ENCODE assay signal across 7 mouse cellular contexts in genomic region chr16:90400314-90400713, GRCm38 (mm10). TPM values are rescaled to one million over a fixed set of nuclear protein-coding genes. Genes with fewer than 3 reads are reported as not detected.
A peak's percentile ranks its signal among the peaks of the same experiment; 100 is the strongest.
DNase-seq lines count a peak whose midpoint lies in the region; ATAC-seq and TF ChIP-seq lines count a peak whose summit lies in the region.

No protein-coding gene starts in this region.

- WGBS in midbrain, embryonic 12.5 days, result 4% methylated on average over 9 of the region's 9 CpGs
- 22% methylated on average over 6 of the region's 9 CpGs for WGBS in midbrain, postnatal 0 days
- WGBS in forebrain, embryonic 13.5 days, result 7% methylated on average over 6 of the region's 9 CpGs
- 12% methylated on average over 6 of the region's 9 CpGs for WGBS in limb, embryonic 11.5 days

- TF ChIP-seq CTCF in midbrain, postnatal 0 days (IDR thresholded peaks at IDR 0.05), result no peak

- peaks cover 2% of the 10 kb centered on the region; the same call in 1 of the 2 replicates for H3K36me3 ChIP-seq in midbrain, embryonic 12.5 days
- H3K36me3 ChIP-seq in midbrain, postnatal 0 days (ENCODE audit: insufficient read depth, low read length), result no peaks in the 10 kb centered on the region
- no peaks in the 10 kb centered on the region for H3K36me3 ChIP-seq in forebrain, embryonic 13.5 days (ENCODE audit: poor library complexity, severe bottlenecking)
- H3K36me3 ChIP-seq in limb, embryonic 11.5 days (ENCODE audit: control insufficient read depth, insufficient read depth, low read length), result no peaks in the 10 kb centered on the region; the same call in 1 of the 2 replicates

- no peak overlapping the region for H3K4me2 ChIP-seq in midbrain, embryonic 12.5 days (replicated peaks)
- H3K4me2 ChIP-seq in midbrain, postnatal 0 days (ENCODE audit: low read depth, low read length, poor library complexity, severe bottlenecking), result no peak overlapping the region
- H3K4me2 ChIP-seq in forebrain, embryonic 13.5 days, result 0 out of 2 replicates have a peak overlapping the region, but pooled peaks have one; percentile 18
- H3K4me2 ChIP-seq in limb, embryonic 11.5 days (ENCODE audit: low read depth, severe bottlenecking), result no peak overlapping the region

- peaks cover 25% of the 10 kb centered on the region for H3K4me1 ChIP-seq in midbrain, embryonic 12.5 days
- no peaks in the 10 kb centered on the region for H3K4me1 ChIP-seq in midbrain, postnatal 0 days (ENCODE audit: insufficient read depth, low read length)
- H3K4me1 ChIP-seq in forebrain, embryonic 13.5 days, result peaks cover 28% of the 10 kb centered on the region
- peaks cover 24% of the 10 kb centered on the region for H3K4me1 ChIP-seq in limb, embryonic 11.5 days (ENCODE audit: control insufficient read depth, insufficient read depth, low read length)

- no peak overlapping the region for H3K9ac ChIP-seq in midbrain, embryonic 12.5 days (replicated peaks)
- no peak overlapping the region for H3K9ac ChIP-seq in midbrain, postnatal 0 days (replicated peaks; ENCODE audit: low read length, poor library complexity, severe bottlenecking)
- no peak overlapping the region for H3K9ac ChIP-seq in forebrain, embryonic 13.5 days
- H3K9ac ChIP-seq in limb, embryonic 11.5 days (ENCODE audit: low read length), result no peak overlapping the region

- no peaks in the 10 kb centered on the region for H3K9me3 ChIP-seq in midbrain, embryonic 12.5 days
- H3K9me3 ChIP-seq in midbrain, postnatal 0 days (ENCODE audit: low read length), result no peaks in the 10 kb centered on the region
- H3K9me3 ChIP-seq in forebrain, embryonic 13.5 days (replicated peaks), result no peaks in the 10 kb centered on the region
- no peaks in the 10 kb centered on the region for H3K9me3 ChIP-seq in limb, embryonic 11.5 days (ENCODE audit: control insufficient read depth, low read length)

- peak; percentile 31; the same call in 1 of the 2 replicates for ATAC-seq in midbrain, embryonic 12.5 days (ENCODE audit: low FRiP score, low read depth)
- ATAC-seq in midbrain, postnatal 0 days (ENCODE audit: low FRiP score), result no peak
- peak; percentile 26; the same call in 1 of the 2 replicates for ATAC-seq in forebrain, embryonic 13.5 days
- ATAC-seq in limb, embryonic 11.5 days (ENCODE audit: insufficient number of reproducible peaks, low FRiP score, low TSS enrichment, low read depth), result peak; percentile 50; the same call in 1 of the 2 replicates

- H3K4me3 ChIP-seq in midbrain, embryonic 12.5 days, result no peak overlapping the region
- no peak overlapping the region for H3K4me3 ChIP-seq in midbrain, postnatal 0 days (ENCODE audit: low read depth, low read length)
- no peak overlapping the region for H3K4me3 ChIP-seq in forebrain, embryonic 13.5 days
- H3K4me3 ChIP-seq in limb, embryonic 11.5 days (ENCODE audit: low read depth, low read length), result no peak overlapping the region

- no peaks in the 10 kb centered on the region for H3K27me3 ChIP-seq in midbrain, embryonic 12.5 days
- no peaks in the 10 kb centered on the region for H3K27me3 ChIP-seq in midbrain, postnatal 0 days (ENCODE audit: insufficient read depth, low read length)
- H3K27me3 ChIP-seq in forebrain, embryonic 13.5 days, result no peaks in the 10 kb centered on the region
- H3K27me3 ChIP-seq in limb, embryonic 11.5 days (ENCODE audit: control insufficient read depth, insufficient read depth, low read length), result no peaks in the 10 kb centered on the region

- DNase-seq in midbrain, postnatal 0 days (ENCODE audit: low spot score), result no peak
- DNase-seq in limb, embryonic 11.5 days (ENCODE audit: low spot score), result peak; percentile 71
- peak; percentile 69 for DNase-seq in yolk sac, embryonic 10.5 days (ENCODE audit: low spot score)
- no peak for DNase-seq in cerebellum, adult 9-11 months
- DNase-seq in spleen, postnatal 10 days (ENCODE audit: low spot score in 2 of 2), result no peak

- no peak overlapping the region for H3K27ac ChIP-seq in midbrain, embryonic 12.5 days (replicated peaks)
- no peak overlapping the region for H3K27ac ChIP-seq in midbrain, postnatal 0 days (ENCODE audit: low read depth, low read length)
- no peak overlapping the region for H3K27ac ChIP-seq in forebrain, embryonic 13.5 days
- peak overlapping the region; percentile 72 for H3K27ac ChIP-seq in limb, embryonic 11.5 days (replicated peaks; ENCODE audit: low read depth, low read length)

RNA-seq across cellular contexts. Expression of gene Hunk, which starts 14.5 kb away (rescaled TPM):
- 15.0 and 15.7 TPM in 2 replicates for polyA plus RNA-seq in midbrain, embryonic 12.5 days (2016; fragmentation: Nextera tagmentation; extraction: Ambion mirVana)
- total RNA-seq in midbrain, postnatal 0 days (2014; rRNA removed), result 12.8 and 14.4 TPM in 2 replicates
- 3.2 and 3.9 TPM in 2 replicates for polyA plus RNA-seq in midbrain, postnatal 0 days (2015; fragmentation: Nextera tagmentation; extraction: Ambion mirVana)
- polyA plus RNA-seq in forebrain, embryonic 13.5 days (2015; fragmentation: Nextera tagmentation; extraction: Ambion mirVana), result 10.3 and 11.1 TPM in 2 replicates
- polyA plus RNA-seq in limb, embryonic 11.5 days (2014; fragmentation: Nextera tagmentation; extraction: Ambion mirVana), result 19.0 and 22.7 TPM in 2 replicates

Comparison
In these comparisons a context has a peak if more than half of its experiments do, and no peak if none do; other contexts are left out.
1. DNase-seq: peak in limb, embryonic 11.5 days (single experiment) and yolk sac, embryonic 10.5 days (single experiment); none in midbrain, postnatal 0 days (single experiment), cerebellum, adult 9-11 months (single experiment) and spleen, postnatal 10 days (0 of 2).